Mouse (Mus musculus) midbrain, embryonic 14.5 days (tissue): ENCODE measurements at regions not wholly inside any gene's neighbourhood (a gene's known extent, or its start where the extent isn't known, plus 50 kb on each side); places are given as distances from the start of the nearest gene placed in this dataset.

Experiments used
- ATAC-seq: fragments of 200-750 bp; cut with Nextera tagmentation; 2 replicates; pipeline ENCODE4 v1.8.0; 2017; ENCODE audit warnings: moderate number of reproducible peaks, moderate library complexity; ENCODE audit not compliant: low FRiP score, low TSS enrichment
- DNase-seq: peaks from one replicate; pipeline ENCODE4 v3.0.0-alpha.2; 2015
- H3K27ac ChIP-seq: fragments of 300-500 bp; sonication (generic); replicated peaks from 2 replicates; pipeline ENCODE4 v1.5.1; 2014; ENCODE audit warnings: mild to moderate bottlenecking, low read depth, low read length, moderate library complexity
- H3K27me3 ChIP-seq: fragments of 300-500 bp; sonication (generic); 2 replicates; pipeline ENCODE4 v1.6.1; 2014; ENCODE audit warnings: low read length, control low read depth, mixed read lengths; ENCODE audit not compliant: control insufficient read depth, insufficient read depth
- H3K36me3 ChIP-seq: fragments of 300-500 bp; sonication (generic); 2 replicates; pipeline ENCODE4 v1.6.1; 2014; ENCODE audit warnings: low read length, control low read depth; ENCODE audit not compliant: control insufficient read depth, insufficient read depth
- H3K4me1 ChIP-seq: fragments of 300-500 bp; sonication (generic); 2 replicates; pipeline ENCODE4 v1.6.1; 2014; ENCODE audit warnings: mild to moderate bottlenecking, antibody characterized with exemption, low read length, control low read depth; ENCODE audit not compliant: control insufficient read depth, insufficient read depth
- H3K4me2 ChIP-seq: fragments of 300-500 bp; sonication (generic); 2 replicates; pipeline ENCODE4 v1.6.1; 2014; ENCODE audit warnings: mild to moderate bottlenecking, low read length, moderate library complexity
- H3K4me3 ChIP-seq: fragments of 300-500 bp; sonication (generic); replicated peaks from 2 replicates; pipeline ENCODE4 v1.5.1; 2014; ENCODE audit warnings: low read depth, low read length
- H3K9ac ChIP-seq: fragments of 300-500 bp; sonication (generic); replicated peaks from 2 replicates; pipeline ENCODE4 v1.6.1; 2014; ENCODE audit warnings: mild to moderate bottlenecking, low read length, moderate library complexity
- H3K9me3 ChIP-seq: fragments of 300-500 bp; sonication (generic); 2 replicates; pipeline ENCODE4 v1.6.1; 2016; ENCODE audit warnings: low read length, control low read depth, mixed read lengths; ENCODE audit not compliant: control insufficient read depth
- WGBS: fragments of 180-500 bp; shearing (Covaris S2); extraction: QIAGEN DNeasy Blood & Tissue Kit; methylation state at CpG from one replicate; pipeline ENCODE4 v1.1.7; 2014; 5-methylcytosine and 5-hydroxymethylcytosine counted together

DNA sequence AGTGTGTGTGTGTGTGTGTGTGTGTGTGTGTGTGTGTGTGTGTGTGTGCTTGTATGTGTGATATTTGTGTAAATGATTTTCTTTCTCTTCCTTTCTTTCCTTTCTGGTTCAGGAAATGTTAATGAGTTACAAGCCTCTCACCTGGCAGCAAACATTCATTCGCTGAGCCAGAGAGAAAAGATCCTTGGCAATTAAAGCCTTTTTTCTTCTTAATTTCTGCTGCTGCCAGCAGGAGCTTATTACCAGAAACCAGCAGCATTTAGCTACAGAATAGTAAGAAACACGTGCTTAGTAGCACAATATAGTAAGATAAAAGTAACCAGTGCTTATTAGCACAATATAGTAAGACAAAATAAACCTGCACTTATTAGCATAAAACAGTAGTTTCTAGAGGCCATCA is 1050.0 kb upstream of the Pabpc4l start:
- H3K4me3 ChIP-seq, result no peak overlapping the region
- ATAC-seq (no peak), DNase-seq (no peak)
- WGBS, result 60% methylated on average over 2 of the region's 2 CpGs
- H3K9me3 ChIP-seq, result no peaks in the 10 kb centered on the region
- no peak overlapping the region for H3K27ac ChIP-seq
- H3K4me2 ChIP-seq, result no peak overlapping the region
- H3K4me1 ChIP-seq, result no peaks in the 10 kb centered on the region
- H3K27me3 ChIP-seq, result no peaks in the 10 kb centered on the region
- H3K9ac ChIP-seq, result no peak overlapping the region
- H3K36me3 ChIP-seq, result no peaks in the 10 kb centered on the region

DNA sequence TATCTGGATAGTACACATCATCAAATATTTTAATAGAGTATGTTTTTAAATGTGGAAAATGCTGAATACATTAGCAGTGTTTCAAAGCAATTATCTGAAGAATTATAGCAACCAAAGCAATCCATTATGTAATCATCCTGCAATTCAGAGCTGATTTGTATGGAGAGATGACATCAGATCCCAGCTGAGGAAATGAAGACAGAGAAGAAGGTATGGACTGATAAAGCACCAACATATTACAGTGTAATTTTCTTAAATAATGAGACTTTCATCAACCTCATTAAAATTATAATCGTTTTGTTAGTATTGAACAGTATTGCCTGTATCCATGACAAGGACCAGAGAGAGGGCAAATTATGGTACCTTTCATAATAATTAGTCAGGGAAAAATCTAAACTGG is 1023.3 kb upstream of the Pabpc4l start:
- Histone ChIP-seq H3K27ac (no peak overlapping the region), H3K9ac (no peak overlapping the region), H3K4me2 (no peak overlapping the region), H3K4me3 (no peak overlapping the region), H3K36me3 (no peaks in the 10 kb centered on the region), H3K4me1 (no peaks in the 10 kb centered on the region), H3K9me3 (no peaks in the 10 kb centered on the region), H3K27me3 (no peaks in the 10 kb centered on the region)
- DNase-seq, result no peak
- WGBS, result 82% methylated on average over 1 of the region's 1 CpGs
- peak; percentile 27; the same call in 1 of the 2 replicates for ATAC-seq

DNA sequence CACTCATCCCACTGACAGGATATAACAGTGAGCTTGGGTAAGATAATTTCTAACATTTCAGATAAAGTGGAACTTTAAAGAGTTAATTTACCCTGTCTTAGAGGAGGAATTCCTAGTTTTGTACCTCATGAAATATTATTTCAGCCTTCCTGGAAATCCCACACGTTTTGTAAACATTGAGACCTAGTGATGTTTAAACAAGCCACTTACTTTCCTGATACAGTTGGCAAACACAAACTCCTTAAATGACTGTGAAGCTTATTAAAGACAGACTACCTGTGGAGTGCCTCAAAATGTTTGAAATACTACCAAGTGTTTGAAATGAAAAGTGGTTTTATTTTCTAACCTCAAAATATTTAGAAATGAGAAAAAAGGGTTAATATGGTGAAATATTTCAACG is 1021.8 kb upstream of the Pabpc4l start:
- Histone ChIP-seq H3K4me3 (no peak overlapping the region), H3K27ac (no peak overlapping the region), H3K36me3 (no peaks in the 10 kb centered on the region), H3K9ac (no peak overlapping the region), H3K4me2 (no peak overlapping the region), H3K4me1 (no peaks in the 10 kb centered on the region), H3K27me3 (no peaks in the 10 kb centered on the region), H3K9me3 (no peaks in the 10 kb centered on the region)
- WGBS, result 63% methylated on average over 2 of the region's 2 CpGs
- no peak for ATAC-seq
- DNase-seq, result no peak

DNA sequence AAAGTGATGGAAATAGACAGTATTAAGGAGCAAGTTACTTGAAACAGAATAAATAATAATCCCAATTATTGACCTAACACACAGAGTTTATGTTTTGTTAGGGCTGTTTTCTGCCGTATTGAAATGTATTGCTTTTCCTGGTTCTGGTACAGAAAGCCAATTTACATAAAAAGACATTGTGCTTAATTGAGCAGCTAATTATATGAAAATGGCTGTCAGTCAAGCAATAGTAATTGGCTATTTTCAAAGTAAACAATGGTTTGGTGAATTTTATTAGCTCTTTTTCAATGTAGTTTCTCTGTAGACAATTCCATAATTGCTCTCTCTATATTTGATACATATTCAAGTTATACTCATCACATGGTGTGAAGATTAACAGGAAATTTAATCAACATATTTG is 1015.5 kb upstream of the Pabpc4l start:
- Histone ChIP-seq H3K9me3 (no peaks in the 10 kb centered on the region), H3K4me1 (no peaks in the 10 kb centered on the region), H3K9ac (no peak overlapping the region), H3K36me3 (no peaks in the 10 kb centered on the region), H3K27me3 (no peaks in the 10 kb centered on the region), H3K27ac (no peak overlapping the region), H3K4me2 (no peak overlapping the region), H3K4me3 (no peak overlapping the region)
- WGBS, result 72% methylated on average over 1 of the region's 1 CpGs
- ATAC-seq (no peak), DNase-seq (no peak)

- H3K9me3 ChIP-seq, result no peaks in the 10 kb centered on the region
- H3K4me3 ChIP-seq, result no peak overlapping the region
- no peak overlapping the region for H3K4me2 ChIP-seq
- DNase-seq (no peak), ATAC-seq (no peak)
- 62% methylated on average over 2 of the region's 2 CpGs for WGBS
- no peak overlapping the region for H3K9ac ChIP-seq
- no peak overlapping the region for H3K27ac ChIP-seq
- no peaks in the 10 kb centered on the region for H3K4me1 ChIP-seq
- H3K36me3 ChIP-seq, result no peaks in the 10 kb centered on the region
- no peaks in the 10 kb centered on the region for H3K27me3 ChIP-seq
Observed at GRCm38 (mm10) chr3:47450026-47450425, 1002.0 kb upstream of the Pabpc4l start.

DNA sequence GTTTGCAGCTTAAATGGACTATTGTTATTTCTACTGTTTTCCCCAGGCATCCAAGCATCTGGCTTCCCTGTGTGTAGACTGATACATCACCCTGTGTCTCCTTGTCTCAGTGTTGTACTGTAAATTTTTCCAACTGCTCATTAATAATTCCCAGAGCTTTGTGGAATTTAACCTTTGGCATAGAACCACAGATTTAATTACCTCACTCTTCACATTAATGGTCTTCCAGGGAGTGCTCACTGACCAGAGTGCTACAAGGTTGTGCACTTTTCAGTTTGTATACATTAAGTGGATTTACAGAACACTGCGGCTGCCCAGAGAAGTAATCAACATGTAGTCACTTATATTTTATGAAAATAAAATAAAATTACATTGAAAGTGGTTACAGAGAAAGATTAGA is 992.4 kb upstream of the Pabpc4l start:
- Histone ChIP-seq H3K4me1 (no peaks in the 10 kb centered on the region), H3K9ac (no peak overlapping the region), H3K27ac (no peak overlapping the region), H3K4me2 (no peak overlapping the region), H3K27me3 (no peaks in the 10 kb centered on the region), H3K36me3 (no peaks in the 10 kb centered on the region), H3K4me3 (no peak overlapping the region), H3K9me3 (no peaks in the 10 kb centered on the region)
- ATAC-seq (no peak), DNase-seq (no peak)
- WGBS, result 79% methylated on average over 1 of the region's 1 CpGs

GRCm38 (mm10) chr3:47435551-47435950 is 987.5 kb upstream of the Pabpc4l start:
- Histone ChIP-seq H3K4me3 (no peak overlapping the region), H3K4me2 (no peak overlapping the region), H3K9me3 (no peaks in the 10 kb centered on the region), H3K36me3 (no peaks in the 10 kb centered on the region), H3K27me3 (no peaks in the 10 kb centered on the region), H3K27ac (no peak overlapping the region), H3K4me1 (no peaks in the 10 kb centered on the region), H3K9ac (no peak overlapping the region)
- DNase-seq, result peak; percentile 57
- ATAC-seq, result peak; percentile 53; the same call in 1 of the 2 replicates
- WGBS, result 20% methylated on average over 2 of the region's 2 CpGs

GRCm38 (mm10) chr3:47424532-47424931 is 976.5 kb upstream of the Pabpc4l start:
- H3K4me2 ChIP-seq, result no peak overlapping the region
- 51% methylated on average over 1 of the region's 1 CpGs for WGBS
- H3K36me3 ChIP-seq, result no peaks in the 10 kb centered on the region
- no peak overlapping the region for H3K9ac ChIP-seq
- no peaks in the 10 kb centered on the region for H3K9me3 ChIP-seq
- H3K27ac ChIP-seq, result no peak overlapping the region
- no peak for ATAC-seq
- no peaks in the 10 kb centered on the region for H3K4me1 ChIP-seq
- no peak overlapping the region for H3K4me3 ChIP-seq
- peak; percentile 44 for DNase-seq
- H3K27me3 ChIP-seq, result no peaks in the 10 kb centered on the region
